Mouse (Mus musculus): ENCODE results near the gene 4931422A03Rik. TPM values are rescaled to one million over a fixed set of nuclear protein-coding genes. Genes with fewer than 3 reads are reported as not detected.
"Not testable (repeated sequence)": the region's sequence is repeated elsewhere in the genome, so short reads cannot be mapped to it uniquely, and the experiment has no call there.

The 4931422A03Rik gene
- polyA plus RNA-seq, 1 experiment from 2014 or later = 2.0 TPM

DNA sequence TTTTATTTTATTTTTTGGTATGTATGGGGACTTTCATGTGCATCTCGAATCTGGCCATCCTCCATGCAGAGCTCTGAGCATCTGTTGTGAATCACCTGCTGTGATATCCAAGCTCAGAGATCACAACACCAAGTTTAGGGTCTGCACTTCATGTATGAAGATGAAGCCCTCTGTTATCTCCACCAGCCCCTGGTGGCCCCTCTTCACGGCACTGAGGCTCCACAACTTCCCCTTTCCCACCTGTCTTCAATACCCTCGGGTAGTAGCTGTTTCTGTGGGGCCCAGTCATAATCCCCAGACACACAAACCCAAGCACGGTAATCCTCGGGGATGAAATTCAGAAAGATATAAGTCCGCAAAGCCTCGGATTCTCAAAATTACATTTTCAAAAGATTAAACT is 5.1 kb downstream of the 4931422A03Rik start:
- Histone ChIP-seq H3K9me3 (no peaks in the 10 kb centered on the region), H3K4me1 (no peaks in the 10 kb centered on the region), H3K9ac (replicated peaks) (no peak overlapping the region), H3K4me2 (replicated peaks) (no peak overlapping the region), H3K4me3 (no peak overlapping the region), H3K27me3 (no peaks in the 10 kb centered on the region), H3K27ac (replicated peaks) (no peak overlapping the region), H3K36me3 (no peaks in the 10 kb centered on the region)
- ATAC-seq (ENCODE audit: low FRiP score, low read depth) = no peak
- WGBS = 83% methylated on average over 7 of the region's 7 CpGs

DNA sequence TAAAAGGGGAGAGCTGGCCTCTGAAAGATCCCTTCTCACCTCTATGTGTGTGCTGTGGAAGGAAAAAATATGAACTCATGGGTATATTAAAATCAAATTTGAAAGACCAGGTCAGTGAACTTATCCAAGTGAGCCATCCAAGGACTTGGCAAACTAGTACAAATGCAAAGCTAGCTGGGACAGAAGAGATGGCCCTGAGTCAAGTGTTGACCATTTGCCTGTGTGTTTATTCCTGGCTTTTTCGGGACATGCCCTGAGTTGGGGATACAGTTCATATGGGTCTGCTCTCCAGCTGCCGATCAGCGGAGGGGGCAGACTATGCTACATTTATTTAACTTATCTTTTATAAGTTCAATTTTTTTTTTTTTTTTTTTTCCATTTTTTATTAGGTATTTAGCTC is 19.3 kb downstream of the 4931422A03Rik start:
- not testable (repeated sequence) for H3K4me2 ChIP-seq (replicated peaks); H3K27me3 ChIP-seq; H3K4me1 ChIP-seq; H3K4me3 ChIP-seq; H3K9me3 ChIP-seq; H3K9ac ChIP-seq (replicated peaks); ATAC-seq (ENCODE audit: low FRiP score, low read depth); H3K36me3 ChIP-seq; H3K27ac ChIP-seq (replicated peaks)
- 99% methylated on average over 3 of the region's 3 CpGs for WGBS

DNA sequence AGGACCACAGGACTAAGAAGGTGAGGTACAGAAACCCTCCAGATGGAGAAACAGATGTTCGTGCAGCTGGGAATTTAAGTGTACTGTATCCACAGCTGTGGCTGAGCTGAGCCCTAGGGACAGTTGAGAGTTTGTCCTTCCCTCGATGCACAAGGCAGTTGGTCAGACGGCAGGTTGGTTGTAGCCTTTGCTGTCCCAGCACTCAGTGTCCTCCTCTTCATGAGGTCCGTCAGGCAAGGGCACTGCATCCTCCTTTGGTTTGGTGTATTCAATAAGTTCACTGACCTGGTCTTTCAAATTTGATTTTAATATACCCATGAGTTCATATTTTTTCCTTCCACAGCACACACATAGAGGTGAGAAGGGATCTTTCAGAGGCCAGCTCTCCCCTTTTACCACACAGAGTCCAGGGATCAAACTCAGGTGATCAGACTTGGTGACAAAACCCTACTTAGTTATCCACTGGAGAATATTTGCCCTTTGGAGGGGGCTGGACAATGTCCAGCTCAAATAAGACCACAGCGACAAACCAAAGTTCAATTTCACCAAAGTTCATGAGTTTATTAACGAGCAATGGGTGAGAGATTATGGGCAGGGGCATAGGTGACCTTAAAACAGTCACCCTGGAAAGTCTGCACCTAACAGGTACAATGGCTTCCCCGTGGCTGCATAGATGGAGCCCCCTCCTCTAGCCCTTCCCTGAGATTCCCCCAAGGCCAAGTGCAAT is 20.2 kb downstream of the 4931422A03Rik start:
- H3K36me3 ChIP-seq = no peaks in the 10 kb centered on the region
- no peaks in the 10 kb centered on the region for H3K9me3 ChIP-seq
- H3K9ac ChIP-seq (replicated peaks) = no peak overlapping the region
- no peak overlapping the region for H3K27ac ChIP-seq (replicated peaks)
- no peaks in the 10 kb centered on the region for H3K27me3 ChIP-seq
- 89% methylated on average over 7 of the region's 7 CpGs for WGBS
- no peak overlapping the region for H3K4me2 ChIP-seq (replicated peaks)
- ATAC-seq (ENCODE audit: low FRiP score, low read depth) = no peak
- H3K4me1 ChIP-seq = no peaks in the 10 kb centered on the region
- no peak overlapping the region for H3K4me3 ChIP-seq

DNA sequence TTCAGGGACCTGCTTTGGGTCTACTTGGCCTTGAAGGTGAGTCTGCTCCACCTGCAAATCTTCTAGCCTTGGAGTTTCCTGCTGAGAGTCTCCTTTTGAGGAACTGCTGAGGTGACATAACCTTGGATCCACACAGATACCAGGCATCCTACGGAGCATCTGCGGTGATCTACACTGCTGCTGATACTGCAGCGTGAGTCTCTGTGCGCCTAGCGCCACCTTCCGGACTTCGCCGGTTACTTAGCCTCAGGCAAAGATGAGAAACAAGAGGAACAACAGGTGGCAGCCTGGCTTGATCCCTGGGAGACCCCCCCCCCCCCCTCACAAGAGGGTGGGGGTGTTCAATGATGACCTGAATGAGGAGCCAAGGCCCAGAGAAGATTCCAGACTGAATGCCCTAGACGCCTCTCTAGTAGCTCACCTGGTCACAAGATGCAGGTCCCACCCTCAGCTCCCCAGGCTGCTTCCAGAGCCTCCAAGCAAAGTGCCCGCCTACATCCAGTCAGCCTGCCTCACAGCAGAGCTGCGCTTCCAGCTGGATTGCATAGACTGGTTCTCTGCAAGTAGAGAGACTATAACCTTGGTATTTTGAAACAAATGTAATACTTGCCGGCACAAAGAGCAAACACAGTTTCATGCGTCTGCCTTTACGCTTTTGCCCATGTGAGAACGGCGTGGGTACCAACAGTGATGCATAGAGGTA is 25.3 kb downstream of the 4931422A03Rik start:
- Histone ChIP-seq H3K27me3 (peaks cover 5% of the 10 kb centered on the region; the same call in 1 of the 2 replicates), H3K4me1 (no peaks in the 10 kb centered on the region), H3K36me3 (no peaks in the 10 kb centered on the region), H3K9ac (replicated peaks) (no peak overlapping the region), H3K4me3 (no peak overlapping the region), H3K27ac (replicated peaks) (no peak overlapping the region), H3K9me3 (no peaks in the 10 kb centered on the region), H3K4me2 (replicated peaks) (no peak overlapping the region)
- WGBS = 35% methylated on average over 16 of the region's 16 CpGs
- ATAC-seq (ENCODE audit: low FRiP score, low read depth) = no peak

DNA sequence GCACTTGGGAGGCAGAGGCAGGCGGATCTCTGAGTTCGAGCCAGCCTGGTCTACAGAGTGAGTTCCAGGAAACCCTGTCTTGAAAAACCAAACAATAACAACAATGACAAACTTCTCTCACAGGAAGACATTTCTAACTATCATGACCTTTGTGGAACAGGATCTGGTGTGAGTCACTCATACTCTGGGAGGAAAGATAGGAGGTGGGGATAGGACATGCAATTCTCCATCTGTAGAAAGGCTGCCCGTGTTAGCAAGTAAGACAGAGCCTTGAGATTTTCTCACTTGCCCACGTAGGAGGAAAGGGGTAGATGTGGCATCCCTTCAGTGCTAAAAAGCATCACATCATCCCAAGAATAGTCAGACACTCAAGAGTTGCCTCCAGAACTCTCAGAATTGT is 26.3 kb downstream of the 4931422A03Rik start:
- Histone ChIP-seq H3K36me3 (no peaks in the 10 kb centered on the region), H3K9me3 (no peaks in the 10 kb centered on the region), H3K9ac (replicated peaks) (no peak overlapping the region), H3K4me3 (no peak overlapping the region), H3K4me2 (replicated peaks) (no peak overlapping the region), H3K27ac (replicated peaks) (no peak overlapping the region), H3K27me3 (peaks cover 5% of the 10 kb centered on the region; the same call in 1 of the 2 replicates), H3K4me1 (no peaks in the 10 kb centered on the region)
- 80% methylated on average over 4 of the region's 4 CpGs for WGBS
- no peak for ATAC-seq (ENCODE audit: low FRiP score, low read depth)

DNA sequence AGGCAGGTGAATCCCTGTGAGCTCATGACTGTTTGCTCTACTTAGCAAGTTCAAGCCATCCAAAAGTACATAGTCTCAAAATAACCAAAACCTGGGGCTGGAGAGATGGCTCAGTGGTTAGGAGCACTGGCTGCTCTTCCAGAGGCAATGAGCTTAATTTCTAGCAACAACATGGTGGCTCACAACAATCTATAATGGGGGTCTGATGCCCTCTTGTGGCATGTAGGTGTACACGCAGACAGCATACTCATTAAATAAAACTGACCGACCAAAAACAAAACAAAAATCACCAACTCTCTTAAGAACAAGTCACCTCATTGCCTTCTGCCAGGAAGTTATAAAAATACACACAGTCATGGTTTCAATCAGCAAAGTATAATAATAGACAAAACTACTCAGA is 27.1 kb downstream of the 4931422A03Rik start:
- H3K9ac ChIP-seq (replicated peaks) = no peak overlapping the region
- no peak for ATAC-seq (ENCODE audit: low FRiP score, low read depth)
- no peak overlapping the region for H3K4me2 ChIP-seq (replicated peaks)
- H3K9me3 ChIP-seq = no peaks in the 10 kb centered on the region
- H3K4me3 ChIP-seq = no peak overlapping the region
- H3K36me3 ChIP-seq = no peaks in the 10 kb centered on the region
- no peak overlapping the region for H3K27ac ChIP-seq (replicated peaks)
- H3K4me1 ChIP-seq = no peaks in the 10 kb centered on the region
- peaks cover 5% of the 10 kb centered on the region; the same call in 1 of the 2 replicates for H3K27me3 ChIP-seq
- 34% methylated on average over 2 of the region's 2 CpGs for WGBS

DNA sequence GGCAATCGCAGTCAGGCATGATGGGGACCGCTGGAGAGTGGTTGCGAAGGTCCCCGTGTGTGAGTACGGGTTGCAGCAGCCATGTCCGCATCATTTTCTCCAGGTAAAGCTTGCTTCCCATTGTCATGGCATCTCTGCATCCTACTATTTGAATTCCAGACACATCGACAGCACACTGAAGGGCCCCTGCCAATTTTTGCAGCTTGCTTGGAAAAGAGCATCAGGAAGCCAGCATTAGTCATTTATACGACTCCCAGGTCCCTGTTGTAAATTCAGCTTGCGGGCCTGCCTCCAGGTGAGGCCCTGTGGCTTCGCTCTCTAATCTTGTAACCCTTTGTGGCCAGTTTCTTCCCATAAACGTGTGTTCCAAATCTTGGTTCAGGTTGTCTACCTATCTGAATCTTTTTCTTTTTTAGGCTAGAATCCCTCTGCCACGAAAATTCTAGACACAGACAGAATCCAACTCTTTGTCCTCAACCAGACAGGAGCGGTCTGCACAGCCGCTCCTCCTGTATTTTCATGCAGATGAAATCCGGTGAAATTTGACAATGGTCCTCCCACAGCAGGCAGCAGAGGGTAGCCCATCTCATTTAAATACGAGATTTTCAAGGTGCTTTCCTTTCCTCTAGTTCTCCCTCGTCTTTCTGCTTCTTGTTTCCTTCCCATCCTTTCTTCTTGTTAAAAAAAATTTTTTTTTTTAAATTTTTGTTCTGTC is 35.4 kb downstream of the 4931422A03Rik start:
- Histone ChIP-seq H3K4me2 (replicated peaks) (no peak overlapping the region), H3K4me1 (peaks cover 7% of the 10 kb centered on the region; the same call in 1 of the 2 replicates), H3K27ac (replicated peaks) (no peak overlapping the region), H3K9me3 (no peaks in the 10 kb centered on the region), H3K36me3 (no peaks in the 10 kb centered on the region), H3K4me3 (no peak overlapping the region), H3K9ac (replicated peaks) (no peak overlapping the region), H3K27me3 (peaks cover 5% of the 10 kb centered on the region; the same call in 1 of the 2 replicates)
- no peak for ATAC-seq (ENCODE audit: low FRiP score, low read depth)
- WGBS = 18% methylated on average over 17 of the region's 17 CpGs

DNA sequence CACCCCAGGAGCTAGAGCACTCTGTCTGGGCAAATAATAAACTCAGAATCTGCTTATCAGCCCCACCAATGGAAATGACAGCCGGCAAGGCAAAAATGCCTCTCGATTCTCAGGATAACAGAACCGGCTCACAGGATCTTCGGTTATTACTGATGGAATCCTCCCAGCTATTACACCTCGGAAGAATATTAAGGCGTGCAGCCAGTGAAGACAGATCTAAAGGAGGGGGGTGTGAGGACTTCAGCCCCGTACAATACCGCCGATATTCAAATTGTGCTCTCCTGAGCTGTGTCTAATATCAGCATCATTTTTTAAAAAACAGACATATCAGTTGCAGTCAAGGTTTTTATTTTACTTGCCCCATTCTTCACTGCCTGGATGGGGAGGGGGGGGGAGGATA is 36.0 kb downstream of the 4931422A03Rik start:
- Histone ChIP-seq H3K4me3 (no peak overlapping the region), H3K27me3 (peaks cover 5% of the 10 kb centered on the region; the same call in 1 of the 2 replicates), H3K27ac (replicated peaks) (no peak overlapping the region), H3K4me1 (peaks cover 7% of the 10 kb centered on the region; the same call in 1 of the 2 replicates), H3K9me3 (no peaks in the 10 kb centered on the region), H3K4me2 (replicated peaks) (no peak overlapping the region), H3K9ac (replicated peaks) (no peak overlapping the region), H3K36me3 (no peaks in the 10 kb centered on the region)
- 72% methylated on average over 9 of the region's 9 CpGs for WGBS
- ATAC-seq (ENCODE audit: low FRiP score, low read depth) = no peak

DNA sequence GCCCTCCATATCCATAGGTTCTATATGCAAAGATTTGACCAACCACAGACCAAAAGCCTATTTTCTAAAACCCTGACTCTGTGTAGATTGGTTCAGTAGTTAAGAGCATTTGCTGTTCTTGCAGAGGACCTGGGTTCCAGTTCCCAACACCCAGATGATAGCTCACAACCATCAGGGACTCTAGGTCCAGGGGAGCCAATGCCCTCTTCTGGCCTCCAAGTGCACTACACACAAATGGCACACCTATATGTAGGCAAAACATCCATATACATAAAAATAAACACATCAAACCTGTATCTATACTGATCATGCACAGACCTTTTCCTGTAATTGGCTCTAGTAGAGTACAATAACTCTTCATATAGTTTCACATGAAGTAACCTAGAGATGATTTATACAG is 36.9 kb downstream of the 4931422A03Rik start:
- no peak for ATAC-seq (ENCODE audit: low FRiP score, low read depth)
- Histone ChIP-seq H3K4me1 (peaks cover 7% of the 10 kb centered on the region; the same call in 1 of the 2 replicates), H3K4me2 (replicated peaks) (no peak overlapping the region), H3K27me3 (peaks cover 5% of the 10 kb centered on the region; the same call in 1 of the 2 replicates), H3K9me3 (no peaks in the 10 kb centered on the region), H3K4me3 (no peak overlapping the region), H3K27ac (replicated peaks) (no peak overlapping the region), H3K9ac (replicated peaks) (no peak overlapping the region), H3K36me3 (no peaks in the 10 kb centered on the region)

DNA sequence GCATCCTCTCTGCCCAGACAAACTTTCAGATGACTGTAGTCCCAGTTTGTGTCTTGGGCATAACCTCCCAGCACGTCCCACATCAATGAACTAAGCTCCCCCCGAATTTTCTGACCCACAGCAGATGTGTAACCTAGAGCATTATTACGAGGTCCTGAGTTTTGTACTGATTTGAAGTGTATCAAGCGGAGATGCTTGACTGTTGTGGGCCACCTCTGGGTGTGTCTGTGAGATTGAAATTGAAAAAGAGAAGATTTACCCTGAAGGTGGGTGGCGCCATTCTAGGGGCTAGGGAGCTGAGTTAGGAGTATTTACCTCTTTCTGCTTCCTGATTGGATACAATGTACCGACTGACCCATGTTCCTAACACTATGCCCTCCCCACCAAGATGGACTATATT is 38.4 kb downstream of the 4931422A03Rik start:
- no peak overlapping the region for H3K4me3 ChIP-seq
- H3K27ac ChIP-seq (replicated peaks) = no peak overlapping the region
- no peak for ATAC-seq (ENCODE audit: low FRiP score, low read depth)
- H3K9ac ChIP-seq (replicated peaks) = no peak overlapping the region
- peaks cover 7% of the 10 kb centered on the region; the same call in 1 of the 2 replicates for H3K4me1 ChIP-seq
- H3K36me3 ChIP-seq = no peaks in the 10 kb centered on the region
- WGBS = 91% methylated on average over 6 of the region's 6 CpGs
- peaks cover 5% of the 10 kb centered on the region; the same call in 1 of the 2 replicates for H3K27me3 ChIP-seq
- no peak overlapping the region for H3K4me2 ChIP-seq (replicated peaks)
- H3K9me3 ChIP-seq = no peaks in the 10 kb centered on the region

DNA sequence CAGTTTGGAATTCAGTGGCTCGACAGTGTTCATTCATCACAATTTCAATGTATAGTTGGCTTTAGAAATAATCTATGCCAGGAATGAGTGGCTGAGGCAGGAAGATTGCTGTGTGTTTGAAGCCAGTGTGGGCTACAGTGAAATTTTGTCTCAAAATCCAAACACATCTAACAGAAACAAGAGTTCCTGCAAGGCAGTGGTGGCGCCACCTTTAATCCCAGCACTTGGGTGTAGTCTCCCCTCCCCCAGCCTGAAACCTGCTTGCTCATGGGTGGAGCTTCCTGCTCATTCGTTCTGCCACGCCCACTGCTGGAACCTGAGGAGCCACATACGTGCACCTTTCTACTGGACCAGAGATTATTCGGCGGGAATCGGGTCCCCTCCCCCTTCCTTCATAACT is 40.6 kb downstream of the 4931422A03Rik start:
- H3K27me3 ChIP-seq; ATAC-seq (ENCODE audit: low FRiP score, low read depth); H3K36me3 ChIP-seq; H3K27ac ChIP-seq (replicated peaks); H3K9ac ChIP-seq (replicated peaks); H3K4me3 ChIP-seq; H3K9me3 ChIP-seq; H3K4me1 ChIP-seq; H3K4me2 ChIP-seq (replicated peaks): not testable (repeated sequence)
- 80% methylated on average over 8 of the region's 8 CpGs for WGBS

DNA sequence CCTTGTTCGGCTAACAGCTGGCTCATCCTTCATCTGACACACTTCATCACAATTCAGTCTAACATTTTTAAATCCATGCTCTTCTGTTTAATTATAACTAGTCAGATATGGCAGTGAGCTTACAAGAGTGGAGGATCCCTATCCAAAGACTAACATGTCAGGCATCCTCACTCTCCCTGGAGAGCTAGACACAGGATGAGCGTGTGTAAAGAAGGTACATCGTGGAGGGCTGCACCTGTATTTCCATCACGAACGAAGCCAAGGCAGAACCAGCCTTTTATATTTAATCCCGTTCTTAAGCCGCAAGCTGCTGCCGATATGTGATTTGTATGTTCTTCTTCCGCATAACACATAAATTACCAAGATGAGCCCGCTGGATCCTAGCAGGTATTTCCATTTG is 45.0 kb downstream of the 4931422A03Rik start:
- H3K9me3 ChIP-seq = no peaks in the 10 kb centered on the region

More for the DNA sequence above, 45.0 kb downstream of the 4931422A03Rik start:
- Histone ChIP-seq H3K4me1 (peaks cover 3% of the 10 kb centered on the region; the same call in 1 of the 2 replicates), H3K4me2 (replicated peaks) (no peak overlapping the region), H3K27ac (replicated peaks) (no peak overlapping the region), H3K4me3 (no peak overlapping the region), H3K27me3 (0 out of 2 replicates have a peak, but pooled peaks cover 3% of the 10 kb centered on the region), H3K36me3 (no peaks in the 10 kb centered on the region), H3K9ac (replicated peaks) (no peak overlapping the region)
- WGBS = 87% methylated on average over 10 of the region's 10 CpGs
- ATAC-seq (ENCODE audit: low FRiP score, low read depth) = no peak
